Comparison of ENCODE assay signal across 12 mouse cellular contexts in genomic region chr10:22000491-22001306, GRCm38 (mm10).
DNase-seq lines count a peak whose midpoint lies in the region; ATAC-seq and TF ChIP-seq lines count a peak whose summit lies in the region.
"Had no signal": no experiment of that assay in that cellular context is flagged by ENCODE, and none has a peak within 500 bp of the region (broad histone marks: within the 10 kb centered on the region; RNA-seq: fewer than 3 reads in every experiment).

No protein-coding gene starts in this region.

- ATAC-seq in frontal cortex, adult (ENCODE audit: low TSS enrichment) = no peak
- ATAC-seq in forebrain, embryonic 15.5 days (replicated peaks) = no peak
- ATAC-seq: forebrain, embryonic 13.5 days had no signal

- no peaks in the 10 kb centered on the region for H3K27me3 ChIP-seq in heart, embryonic 10.5 days (ENCODE audit: insufficient read depth, poor library complexity, severe bottlenecking)
- no peaks in the 10 kb centered on the region for H3K27me3 ChIP-seq in small intestine, adult 2 months (ENCODE audit: control insufficient read depth, insufficient read depth, low read length)
- H3K27me3 ChIP-seq in forebrain, embryonic 15.5 days = no peaks in the 10 kb centered on the region
- H3K27me3 ChIP-seq: forebrain, embryonic 13.5 days; neural tube, embryonic 13.5 days had no signal

- H3K4me3 ChIP-seq in heart, embryonic 10.5 days = no peak overlapping the region
- H3K4me3 ChIP-seq in embryonic fibroblast, embryonic 13.5 days (ENCODE audit: insufficient read depth, low read length) = no peak overlapping the region
- no peak overlapping the region for H3K4me3 ChIP-seq in small intestine, adult 2 months (ENCODE audit: low read depth, low read length)
- no peak overlapping the region for H3K4me3 ChIP-seq in forebrain, embryonic 15.5 days
- H3K4me3 ChIP-seq: forebrain, embryonic 13.5 days; neural tube, embryonic 13.5 days had no signal

- WGBS in heart, embryonic 10.5 days = 66% methylated on average over 10 of the region's 10 CpGs
- WGBS in small intestine, adult 2 months = 75% methylated on average over 10 of the region's 10 CpGs
- 76% methylated on average over 10 of the region's 10 CpGs for WGBS in forebrain, embryonic 15.5 days

- TF ChIP-seq CTCF in embryonic fibroblast, embryonic 13.5 days (IDR thresholded peaks at IDR 0.05; ENCODE audit: borderline replicate concordance, insufficient read depth, low read length) = no peak
- no peak for TF ChIP-seq CTCF in small intestine, adult 2 months (IDR thresholded peaks at IDR 0.05; ENCODE audit: extremely low read depth, insufficient read length, insufficient replicate concordance, low read depth, low read length)

- peak; percentile 13 for DNase-seq in heart, postnatal 4 days
- DNase-seq in heart, embryonic 10.5 days (ENCODE audit: low spot score) = no peak
- DNase-seq in retina, postnatal 1 day = peak; percentile 14
- no peak for DNase-seq in retina, embryonic 14.5 days (ENCODE audit: low spot score)
- DNase-seq: cerebellum, postnatal 36 days had no signal

- H3K9me3 ChIP-seq in heart, embryonic 10.5 days = no peaks in the 10 kb centered on the region
- H3K9me3 ChIP-seq in forebrain, embryonic 15.5 days = no peaks in the 10 kb centered on the region
- H3K9me3 ChIP-seq: forebrain, embryonic 13.5 days; neural tube, embryonic 13.5 days had no signal

- H3K9ac ChIP-seq in forebrain, embryonic 15.5 days (replicated peaks) = no peak overlapping the region
- H3K9ac ChIP-seq: forebrain, embryonic 13.5 days; neural tube, embryonic 13.5 days had no signal

- peaks cover 30% of the 10 kb centered on the region for H3K36me3 ChIP-seq in heart, embryonic 10.5 days
- H3K36me3 ChIP-seq in small intestine, adult 2 months (ENCODE audit: control insufficient read depth, insufficient read depth, low read length) = peaks cover 32% of the 10 kb centered on the region
- H3K36me3 ChIP-seq in forebrain, embryonic 15.5 days = 0 out of 2 replicates have a peak, but pooled peaks cover 7% of the 10 kb centered on the region

- TF ChIP-seq POLR2A in embryonic fibroblast, embryonic 13.5 days (IDR thresholded peaks at IDR 0.05; ENCODE audit: low read depth, low read length) = peak; percentile 63
- TF ChIP-seq POLR2A in small intestine, adult 2 months (IDR thresholded peaks at IDR 0.05; ENCODE audit: low read depth, low read length) = peak; percentile 33; the same call in 1 of the 2 replicates

- H3K4me1 ChIP-seq in heart, embryonic 10.5 days = peaks cover 7% of the 10 kb centered on the region; the same call in 1 of the 2 replicates
- no peaks in the 10 kb centered on the region for H3K4me1 ChIP-seq in embryonic fibroblast, embryonic 13.5 days (ENCODE audit: control insufficient read depth, insufficient read depth, low read length)
- H3K4me1 ChIP-seq in small intestine, adult 2 months (ENCODE audit: control insufficient read depth, insufficient read depth, insufficient read length, low read length) = no peaks in the 10 kb centered on the region
- peaks cover under 1% of the 10 kb centered on the region; the same call in 1 of the 2 replicates for H3K4me1 ChIP-seq in forebrain, embryonic 15.5 days
- H3K4me1 ChIP-seq: forebrain, embryonic 13.5 days had no signal

- no peak overlapping the region for H3K27ac ChIP-seq in heart, embryonic 10.5 days
- no peak overlapping the region; the same call in 1 of the 2 replicates for H3K27ac ChIP-seq in embryonic fibroblast, embryonic 13.5 days (ENCODE audit: insufficient read depth, low read length)
- H3K27ac ChIP-seq in small intestine, adult 2 months (ENCODE audit: insufficient read depth, low read depth, low read length) = no peak overlapping the region
- no peak overlapping the region for H3K27ac ChIP-seq in forebrain, embryonic 15.5 days (replicated peaks)
- H3K27ac ChIP-seq: forebrain, embryonic 13.5 days; neural tube, embryonic 13.5 days had no signal

- H3K4me2 ChIP-seq in forebrain, embryonic 15.5 days (replicated peaks) = no peak overlapping the region
- H3K4me2 ChIP-seq: forebrain, embryonic 13.5 days; liver, embryonic 11.5 days; neural tube, embryonic 13.5 days had no signal

Comparison
In these comparisons a context has a peak if more than half of its experiments do, and no peak if none do; other contexts are left out.
1. DNase-seq: peak in heart, postnatal 4 days (single experiment) and retina, postnatal 1 day (single experiment); none in heart, embryonic 10.5 days (single experiment) and retina, embryonic 14.5 days (single experiment).